Mouse (Mus musculus): ENCODE measurements around the gene Nudt6.
A peak's percentile ranks its signal among the peaks of the same experiment; 100 is the strongest.

The Nudt6 gene

GRCm38 (mm10) chr3:37381457-37381856, 38.6 kb downstream of the Nudt6 start:
- DNase-seq = no peak

DNA sequence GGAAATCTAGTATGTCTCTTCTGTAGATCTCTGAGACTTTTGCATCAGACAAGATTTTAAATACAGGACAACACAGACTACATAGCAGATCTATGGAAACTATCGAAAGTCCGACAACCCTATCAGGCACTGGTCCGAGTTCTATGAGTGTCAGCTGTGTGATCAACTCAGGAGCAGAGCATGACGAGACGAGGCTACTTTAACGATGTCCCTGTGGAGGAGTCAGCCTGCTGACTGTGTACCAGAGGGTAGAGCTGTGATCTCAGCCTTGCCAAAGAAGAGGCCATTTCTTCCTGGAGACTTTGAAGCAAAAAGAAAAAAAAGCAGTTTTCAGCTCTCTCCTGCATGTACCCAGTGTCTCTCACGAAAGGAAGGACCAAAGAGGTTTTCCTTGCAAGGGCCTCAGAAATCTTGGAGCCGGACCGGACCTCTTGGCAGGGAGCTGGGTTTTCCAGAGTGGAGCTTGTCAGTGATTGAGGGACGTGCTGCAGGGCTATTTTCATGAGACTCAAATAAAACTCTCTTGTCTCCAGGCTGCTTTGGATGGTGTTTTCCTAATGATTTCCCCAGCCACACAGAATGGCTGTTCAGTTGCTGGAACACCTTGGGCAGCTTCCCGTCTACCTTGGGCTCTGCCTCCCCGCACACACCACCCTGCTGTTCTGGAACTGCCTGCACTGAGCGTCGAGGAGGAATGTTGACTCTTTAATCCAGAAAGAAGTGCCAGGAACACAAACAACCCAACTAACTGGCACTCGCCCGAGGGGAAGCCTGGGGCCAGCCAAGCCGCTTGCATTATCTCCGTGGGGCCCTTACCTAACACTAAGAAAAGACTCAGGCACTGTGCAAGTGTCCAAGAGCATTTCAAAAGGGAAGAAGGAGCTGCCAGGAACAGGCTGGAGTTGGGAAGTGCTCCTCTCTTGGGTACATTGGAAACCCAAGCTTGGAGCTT, 39.8 kb downstream of the Nudt6 start:
- peak; percentile 13 to 32 for DNase-seq

- no peak for DNase-seq
Measured at GRCm38 (mm10) chr3:37379201-37379600, 40.8 kb downstream of the Nudt6 start.

- DNase-seq = no peak
Measured at GRCm38 (mm10) chr3:37378412-37378811, 41.6 kb downstream of the Nudt6 start.

DNA sequence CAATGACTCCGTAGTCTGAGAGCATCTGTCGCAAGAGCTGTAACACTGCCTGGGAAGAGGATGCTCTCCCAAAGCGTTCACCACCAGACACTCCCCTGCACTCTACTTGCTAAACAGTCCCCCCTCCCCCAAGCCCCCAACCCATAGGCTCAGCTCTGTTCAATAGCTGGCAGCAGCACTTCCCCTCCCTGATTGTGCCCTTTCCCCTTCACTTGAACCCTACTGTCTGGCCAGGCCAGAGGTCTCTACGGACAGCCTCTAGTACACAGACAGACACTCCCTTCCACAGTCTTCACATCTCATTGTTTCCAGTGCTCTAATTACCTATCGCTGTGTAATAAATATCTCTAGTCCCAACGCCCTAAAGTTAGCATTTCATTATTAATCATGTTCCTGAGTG, 42.1 kb downstream of the Nudt6 start:
- DNase-seq = no peak

DNA sequence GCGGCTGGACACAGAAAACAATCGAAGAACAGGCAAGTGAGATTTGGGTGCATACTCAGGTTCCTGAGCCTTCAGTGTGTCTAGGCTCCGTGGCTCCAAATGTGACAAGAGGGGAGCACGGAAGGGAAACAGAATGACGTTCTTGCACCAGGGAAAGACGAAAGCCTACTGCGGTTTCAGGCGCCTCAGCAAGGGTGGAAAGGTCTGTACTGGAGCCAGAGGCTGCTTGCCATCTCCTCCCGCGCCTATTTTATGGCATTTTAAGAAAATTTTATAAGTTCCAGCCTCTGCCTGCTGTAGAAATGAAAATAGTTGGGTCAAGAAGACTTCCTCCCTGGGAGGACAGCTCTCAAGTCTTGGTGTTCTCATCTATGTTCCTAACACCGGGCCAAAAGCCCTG, 46.3 kb downstream of the Nudt6 start:
- DNase-seq = no peak

DNA sequence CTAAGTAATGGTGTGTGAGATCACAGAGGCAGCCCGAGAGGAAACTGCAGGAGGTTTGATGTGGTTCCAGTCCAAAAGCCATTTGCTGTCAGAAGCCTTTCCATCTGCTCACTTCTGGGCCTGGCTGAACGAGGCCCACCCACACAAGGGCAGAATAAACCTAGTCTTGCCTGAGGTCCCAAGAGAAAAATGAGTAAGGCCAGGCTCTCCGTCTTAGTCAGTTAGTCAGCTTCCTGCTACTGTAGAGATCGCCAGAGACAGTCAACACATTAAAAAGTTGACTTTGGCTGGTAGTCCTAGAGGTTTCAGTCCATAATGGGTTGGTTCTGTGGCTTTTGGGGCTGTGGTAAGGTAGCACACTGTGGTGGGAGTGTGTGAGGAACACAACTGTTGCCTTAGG, 49.6 kb downstream of the Nudt6 start:
- no peak for DNase-seq

DNA sequence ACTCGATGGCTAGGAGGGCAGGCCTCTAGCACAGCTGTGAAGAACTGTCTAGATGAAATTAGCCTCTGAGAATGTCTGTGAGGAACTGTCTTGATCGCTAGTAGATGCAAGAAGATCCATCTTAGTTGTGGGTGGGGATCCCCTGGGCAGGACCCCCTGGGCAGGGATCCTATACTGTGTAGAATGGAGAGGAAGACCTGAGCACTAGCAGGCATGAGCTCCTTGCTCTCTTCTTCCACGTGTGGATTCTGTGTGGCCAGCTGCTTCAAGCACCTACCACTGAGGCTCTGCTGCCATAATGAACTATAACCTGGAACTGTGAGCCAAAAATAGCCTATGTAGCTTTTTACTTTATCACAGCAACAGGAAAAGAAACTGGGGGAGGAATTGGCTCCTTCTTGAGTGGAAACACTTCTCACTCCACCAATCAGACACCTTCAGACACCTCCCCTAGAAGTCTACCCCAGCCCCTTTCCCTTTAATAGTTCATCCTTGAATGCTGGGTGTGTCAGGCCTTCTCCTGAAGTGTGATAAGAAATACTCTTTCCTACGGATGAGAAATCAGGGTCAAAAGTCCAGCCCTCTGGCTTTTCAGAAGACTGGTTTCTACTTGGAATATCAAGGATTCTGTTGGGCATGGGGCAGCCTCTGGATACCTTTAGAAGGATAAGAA, 53.5 kb downstream of the Nudt6 start:
- DNase-seq = no peak

DNA sequence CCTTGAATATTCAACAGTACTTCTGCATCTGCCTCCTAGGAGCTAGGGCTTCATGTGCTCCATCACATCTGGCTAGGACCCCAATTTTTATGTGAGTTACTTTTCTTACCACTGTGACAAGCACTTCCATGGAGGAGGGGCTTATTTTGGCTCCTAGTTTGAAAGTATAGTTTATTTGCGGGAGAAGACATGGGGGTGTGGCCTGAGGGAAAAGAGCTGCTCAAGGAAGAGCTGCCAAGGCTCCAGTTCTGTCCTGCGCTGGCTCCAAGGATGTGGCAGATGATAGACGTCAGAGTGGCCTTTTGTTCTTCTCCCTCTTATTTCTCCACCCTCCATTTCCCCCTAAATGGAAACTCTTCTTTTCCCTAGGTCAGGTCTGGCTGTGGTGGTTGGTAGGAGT, 54.0 kb downstream of the Nudt6 start:
- DNase-seq = no peak

- no peak for DNase-seq
Measured at GRCm38 (mm10) chr3:37365144-37365543, 54.9 kb downstream of the Nudt6 start.

DNA sequence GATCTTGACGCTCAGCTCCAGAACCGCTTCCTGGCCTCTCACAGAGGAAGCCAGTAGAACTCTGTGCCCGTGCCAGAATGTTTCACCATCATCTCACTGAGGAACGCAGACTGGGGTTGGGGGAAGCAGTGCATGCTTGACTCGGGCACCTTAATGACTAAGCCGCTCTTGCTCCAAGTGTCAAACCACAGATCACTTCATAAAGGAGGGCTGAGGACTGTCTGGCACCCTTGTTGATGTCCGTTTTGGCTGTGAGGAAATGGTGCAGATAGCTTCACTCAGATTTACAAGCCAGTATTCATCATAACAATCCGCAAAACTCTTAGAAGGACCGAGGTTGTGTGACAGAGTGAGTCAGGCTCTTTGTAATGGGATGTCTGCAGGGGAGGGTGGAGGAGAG, 59.3 kb downstream of the Nudt6 start:
- no peak for DNase-seq
